Mouse (Mus musculus) CH12.LX (cell line): Measurements from ENCODE around the gene Gpr84. TPM values are rescaled to one million over a fixed set of nuclear protein-coding genes. Genes with fewer than 3 reads are reported as not detected.

Source experiments
- DNase-seq: peaks from one replicate; pipeline ENCODE4 v3.0.0-alpha.2; 2013; ENCODE audit errors: extremely low read depth
- H3K27ac ChIP-seq: 2 replicates; pipeline ENCODE4 v1.5.1; 2012; ENCODE audit warnings: low read depth, mild to moderate bottlenecking, control low read depth, moderate library complexity; ENCODE audit not compliant: insufficient read depth
- H3K27me3 ChIP-seq: replicated peaks from 2 replicates; pipeline ENCODE3; 2012; ENCODE audit warnings: inconsistent platforms
- H3K36me3 ChIP-seq, 2 experiments: replicated peaks in 1 of 2; 2 replicates each; pipeline versions ENCODE3 to v1.6.1; 2012; ENCODE audit warnings: inconsistent platforms in 1 of 2, low read length in 1 of 2, mild to moderate bottlenecking in 1 of 2, mixed read lengths in 1 of 2, moderate library complexity in 1 of 2; ENCODE audit not compliant: control insufficient read depth in 1 of 2, insufficient read depth in 1 of 2
- H3K4me1 ChIP-seq, 2 experiments: 2 replicates each; pipeline ENCODE4 v1.6.1; 2012; ENCODE audit warnings: inconsistent platforms in 1 of 2, moderate library complexity in 1 of 2; ENCODE audit not compliant: insufficient read depth in 2 of 2, control insufficient read depth in 1 of 2
- H3K4me2 ChIP-seq: 2 replicates; pipeline ENCODE4 v1.6.1; 2012; ENCODE audit warnings: low read depth, mild to moderate bottlenecking, control low read depth; ENCODE audit not compliant: poor library complexity, insufficient read depth, severe bottlenecking
- H3K4me3 ChIP-seq, 3 experiments: fragments of 150-350 bp in 1 of 3; sonication (generic) in 1 of 3; replicated peaks in 1 of 3; 2 replicates each; pipeline versions ENCODE3 to v1.5.1; 2011 to 2012; ENCODE audit warnings: low read depth in 2 of 3, low read length in 2 of 3, mild to moderate bottlenecking in 2 of 3, moderate library complexity in 2 of 3, control low read depth in 1 of 3, improper control_type of control experiment in 1 of 3, inconsistent platforms in 1 of 3, mixed read lengths in 1 of 3; ENCODE audit not compliant: poor library complexity in 1 of 3
- H3K79me2 ChIP-seq: replicated peaks from 2 replicates; pipeline ENCODE4 v1.6.1; 2012; ENCODE audit warnings: mild to moderate bottlenecking, moderate library complexity; ENCODE audit not compliant: control insufficient read depth, poor library complexity, insufficient read depth, severe bottlenecking; ENCODE audit errors: extremely low read depth
- H3K9ac ChIP-seq: 2 replicates; pipeline ENCODE4 v1.6.1; 2012; ENCODE audit warnings: low read depth, mild to moderate bottlenecking, control low read depth, moderate library complexity; ENCODE audit not compliant: insufficient read depth
- H3K9me3 ChIP-seq: replicated peaks from 2 replicates; pipeline ENCODE3; 2012; ENCODE audit warnings: low read length, inconsistent platforms, mixed read lengths
- BHLHE40 ChIP-seq: IDR thresholded peaks from 2 replicates; pipeline ENCODE4 v1.6.1; 2011; ENCODE audit warnings: mild to moderate bottlenecking, low read depth, low read length, improper control_type of control experiment
- CHD1 ChIP-seq: IDR thresholded peaks from 2 replicates; pipeline ENCODE4 v1.6.1; 2012; ENCODE audit warnings: low read depth, low read length, improper control_type of control experiment, inconsistent platforms
- CHD2 ChIP-seq: IDR thresholded peaks from 2 replicates; pipeline ENCODE4 v1.6.1; 2011; ENCODE audit warnings: low read length, improper control_type of control experiment
- CTCF ChIP-seq, 2 experiments: IDR thresholded peaks in 1 of 2; conservative IDR thresholded peaks in 1 of 2; 2 replicates each; pipeline ENCODE4 v1.5.1; 2011 to 2012; ENCODE audit warnings: low read depth in 2 of 2, low read length in 2 of 2, improper control_type of control experiment in 1 of 2, inconsistent platforms in 1 of 2, mild to moderate bottlenecking in 1 of 2, moderate library complexity in 1 of 2
- E2F4 ChIP-seq: IDR thresholded peaks from 2 replicates; pipeline ENCODE4 v1.6.1; 2011; ENCODE audit warnings: low read depth, low read length, improper control_type of control experiment; ENCODE audit not compliant: insufficient replicate concordance
- ETS1 ChIP-seq: conservative IDR thresholded peaks from 2 replicates; pipeline ENCODE4 v1.6.1; 2012; ENCODE audit warnings: low read depth, mild to moderate bottlenecking, inconsistent platforms, low read length, improper control_type of control experiment, moderate library complexity
- JUN ChIP-seq: IDR thresholded peaks from 2 replicates; pipeline ENCODE4 v1.6.1; 2011; ENCODE audit warnings: low read depth, mild to moderate bottlenecking, low read length, improper control_type of control experiment, moderate library complexity; ENCODE audit not compliant: insufficient read depth
- JUND ChIP-seq: conservative IDR thresholded peaks from 2 replicates; pipeline ENCODE4 v1.6.1; 2011; ENCODE audit warnings: low read depth, low read length, improper control_type of control experiment
- KAT2A ChIP-seq: IDR thresholded peaks from 2 replicates; pipeline ENCODE4 v1.6.1; 2012; ENCODE audit warnings: low read length, improper control_type of control experiment, inconsistent platforms; ENCODE audit not compliant: insufficient replicate concordance
- MAFK ChIP-seq: IDR thresholded peaks from 2 replicates; pipeline ENCODE4 v1.6.1; 2011; ENCODE audit warnings: low read length, improper control_type of control experiment; ENCODE audit not compliant: insufficient replicate concordance
- MXI1 ChIP-seq: IDR thresholded peaks from 2 replicates; pipeline ENCODE4 v1.6.1; 2011; ENCODE audit warnings: mild to moderate bottlenecking, low read depth, low read length, improper control_type of control experiment
- MYC ChIP-seq: IDR thresholded peaks from 2 replicates; pipeline ENCODE4 v1.6.1; 2011; ENCODE audit warnings: low read depth, mild to moderate bottlenecking, improper control_type of control experiment, low read length
- NELFE ChIP-seq: IDR thresholded peaks from 2 replicates; pipeline ENCODE4 v1.6.1; 2011; ENCODE audit warnings: low read depth, low read length, improper control_type of control experiment
- NRF1 ChIP-seq: IDR thresholded peaks from 2 replicates; pipeline ENCODE4 v1.6.1; 2014; ENCODE audit warnings: low read depth, mild to moderate bottlenecking, inconsistent platforms, low read length, improper control_type of control experiment, moderate library complexity
- POLR2A ChIP-seq: IDR thresholded peaks from 2 replicates; pipeline ENCODE4 v1.6.1; 2011; ENCODE audit warnings: low read depth, mild to moderate bottlenecking, improper control_type of control experiment, low read length
- RAD21 ChIP-seq: IDR thresholded peaks from 2 replicates; pipeline ENCODE4 v1.6.1; 2011; ENCODE audit warnings: low read depth, mild to moderate bottlenecking, low read length, improper control_type of control experiment, moderate library complexity
- RCOR1 ChIP-seq: conservative IDR thresholded peaks from 2 replicates; pipeline ENCODE4 v1.6.1; 2012; ENCODE audit warnings: low read depth, mild to moderate bottlenecking, inconsistent platforms, low read length, improper control_type of control experiment
- SMC3 ChIP-seq: IDR thresholded peaks from 2 replicates; pipeline ENCODE4 v1.6.1; 2011; ENCODE audit warnings: low read depth, low read length, improper control_type of control experiment
- TBP ChIP-seq: conservative IDR thresholded peaks from 2 replicates; pipeline ENCODE4 v1.6.1; 2011; ENCODE audit warnings: low read depth, low read length, improper control_type of control experiment
- ZMIZ1 ChIP-seq: IDR thresholded peaks from 2 replicates; pipeline ENCODE4 v1.6.1; 2012; ENCODE audit warnings: low read depth, mild to moderate bottlenecking, inconsistent platforms, low read length, improper control_type of control experiment
- ZNF384 ChIP-seq: IDR thresholded peaks from 2 replicates; pipeline ENCODE4 v1.6.1; 2012; ENCODE audit warnings: low read depth, low read length, improper control_type of control experiment, inconsistent platforms
- dilution Hi-C: fragments of 300-500 bp; cut with MboI; formaldehyde crosslinking; loops from 2 replicates; pipeline ENCODE4 v1.14.3; 2020; ENCODE audit warnings: low sequenced_read_pairs; ENCODE audit not compliant: extremely low pct_unique_long_range_greater_than_20kb, extremely low pct_ligation_motif_present
- in situ Hi-C: fragments of 300-500 bp; cut with MboI; formaldehyde crosslinking; loops from 3 replicates; pipeline ENCODE4 v1.14.3; 2019; ENCODE audit warnings: low sequenced_read_pairs, low pct_ligation_motif_present, low pct_unique_long_range_greater_than_20kb, mixed read lengths
- polyA plus RNA-seq: library from polyadenylated mRNA; unstranded; fragments of >175 nt; gene quantifications from 2 replicates; pipeline ENCODE4 v1.2.1, GENCODE M21; 2012; ENCODE audit warnings: low read depth; ENCODE audit not compliant: insufficient read length
- total RNA-seq, 2 experiments: library from RNA; depleted of rRNA; stranded (reverse); fragments of 300-350 nt in 1 of 2; fragments of >200 nt in 1 of 2; gene quantifications; 2 replicates each; pipeline ENCODE4 v1.2.3; 2012 to 2014

Gpr84 gene
- total and polyA plus RNA-seq, 3 experiments = 0.42 to 1.4 (median 0.66) TPM

DNA sequence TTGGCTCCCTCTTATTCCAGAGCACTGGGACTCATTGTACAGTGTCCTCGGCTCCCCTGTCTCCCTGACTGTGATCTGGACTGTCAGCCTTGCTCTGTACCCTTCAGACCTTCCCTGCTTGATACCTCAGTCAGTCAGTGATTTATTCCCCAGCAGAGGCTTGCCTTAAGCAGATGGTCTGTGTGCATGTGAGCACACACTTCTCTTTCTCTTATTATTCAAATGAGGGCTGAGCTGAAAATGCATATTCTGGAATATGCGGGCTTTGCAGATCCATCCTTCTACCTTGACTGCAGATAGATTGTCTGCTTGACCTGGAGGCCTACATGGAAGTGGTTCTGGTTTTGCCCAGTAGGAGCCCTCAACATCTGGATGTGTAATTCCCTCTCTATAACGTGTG, 12.4 kb downstream of the Gpr84 start:
- no peak overlapping the region for H3K9ac ChIP-seq
- H3K4me3 ChIP-seq = no peak overlapping the region
- peaks cover 25 to 67% of the 10 kb centered on the region in 2 experiments for H3K36me3 ChIP-seq
- H3K9me3 ChIP-seq = no peaks in the 10 kb centered on the region
- no peak for DNase-seq
- in situ Hi-C loops (no loop called here), dilution Hi-C loops (no loop called here)
- no peak overlapping the region for H3K4me2 ChIP-seq
- H3K79me2 ChIP-seq = no peaks in the 10 kb centered on the region
- no peaks in the 10 kb centered on the region for H3K27me3 ChIP-seq
- peaks cover 9 to 66% of the 10 kb centered on the region in 2 experiments for H3K4me1 ChIP-seq
- no peak overlapping the region for H3K27ac ChIP-seq
- TF ChIP-seq E2F4 = no peak
- peak; percentile 61 for TF ChIP-seq BHLHE40

DNA sequence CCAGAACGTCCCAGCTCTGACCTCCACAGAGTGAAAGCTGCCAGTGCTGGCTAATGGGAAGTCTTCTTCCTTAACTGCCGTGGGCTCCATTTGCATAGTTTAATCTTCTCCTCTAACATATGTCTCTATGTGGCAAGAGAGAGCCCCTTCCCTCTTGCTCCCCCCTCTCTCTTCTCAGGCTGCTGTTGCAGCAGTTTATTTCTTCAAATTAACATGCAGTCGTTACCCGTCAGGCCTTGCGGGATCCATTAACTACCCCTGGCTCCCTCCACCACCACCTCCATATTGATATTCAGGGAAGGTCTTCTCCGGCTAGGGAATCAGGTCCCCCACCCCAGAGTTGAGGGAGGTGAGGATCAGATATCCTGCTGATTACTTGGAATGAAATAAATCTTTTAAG, 13.1 kb downstream of the Gpr84 start:
- H3K27me3 ChIP-seq = no peaks in the 10 kb centered on the region
- DNase-seq = no peak
- no peak overlapping the region for H3K27ac ChIP-seq
- dilution Hi-C loops = no loop called here
- peaks cover 9 to 59% of the 10 kb centered on the region in 2 experiments for H3K4me1 ChIP-seq
- H3K79me2 ChIP-seq = no peaks in the 10 kb centered on the region
- peaks cover 28 to 74% of the 10 kb centered on the region in 2 experiments for H3K36me3 ChIP-seq
- TF ChIP-seq MAFK (no peak), POLR2A (no peak), ETS1 (no peak), CHD1 (no peak), ZNF384 (no peak), TBP (no peak), CHD2 (no peak), JUND (no peak), NELFE (no peak), RAD21 (no peak), JUN (no peak), MYC (no peak), RCOR1 (no peak), MXI1 (no peak), KAT2A (no peak), CTCF (conservative IDR thresholded peaks at IDR 0.05 in 1 of 2, IDR thresholded peaks at IDR 0.05 in 1 of 2; ENCODE audit: low read depth in 2 of 2, low read length in 2 of 2) (no peak), SMC3 (no peak), NRF1 (no peak), ZMIZ1 (no peak)
- TF ChIP-seq, all 38 proteins: peak for 0
- no peak overlapping the region for H3K4me2 ChIP-seq
- H3K9me3 ChIP-seq = no peaks in the 10 kb centered on the region
- no peak overlapping the region for H3K4me3 ChIP-seq
- in situ Hi-C loops = no loop called here
- H3K9ac ChIP-seq = no peak overlapping the region
